Mouse (Mus musculus) erythroblast, adult 5-6 weeks (primary cell): ENCODE data around the gene Mcm9. TPM values are rescaled to one million over a fixed set of nuclear protein-coding genes. Genes with fewer than 3 reads are reported as not detected.
A peak's percentile ranks its signal among the peaks of the same experiment; 100 is the strongest.

Source experiments
- ATAC-seq: replicated peaks from 2 replicates; pipeline ENCODE4 v1.8.0; 2016; ENCODE audit warnings: moderate number of reproducible peaks, mild to moderate bottlenecking, moderate TSS enrichment, inconsistent platforms; ENCODE audit not compliant: poor library complexity, low FRiP score, severe bottlenecking
- total RNA-seq, 2 experiments: library from RNA; stranded (forward) in 1 of 2; stranded (reverse) in 1 of 2; fragments of 150-400 nt in 1 of 2; fragments of 200-764, 138-1000 nt in 1 of 2; gene quantifications; 2 replicates each; pipeline versions ENCODE4 v1.2.3 to v1.2.4; 2015 to 2017; ENCODE audit warnings: low replicate concordance in 2 of 2

Mcm9 gene
- total RNA-seq, 2 experiments from 2014 or later, result 14.9 to 15.4 TPM

GRCm38 (mm10) chr10:53581087-53581486, 49.2 kb downstream of the Mcm9 start:
- ATAC-seq, result no peak

DNA sequence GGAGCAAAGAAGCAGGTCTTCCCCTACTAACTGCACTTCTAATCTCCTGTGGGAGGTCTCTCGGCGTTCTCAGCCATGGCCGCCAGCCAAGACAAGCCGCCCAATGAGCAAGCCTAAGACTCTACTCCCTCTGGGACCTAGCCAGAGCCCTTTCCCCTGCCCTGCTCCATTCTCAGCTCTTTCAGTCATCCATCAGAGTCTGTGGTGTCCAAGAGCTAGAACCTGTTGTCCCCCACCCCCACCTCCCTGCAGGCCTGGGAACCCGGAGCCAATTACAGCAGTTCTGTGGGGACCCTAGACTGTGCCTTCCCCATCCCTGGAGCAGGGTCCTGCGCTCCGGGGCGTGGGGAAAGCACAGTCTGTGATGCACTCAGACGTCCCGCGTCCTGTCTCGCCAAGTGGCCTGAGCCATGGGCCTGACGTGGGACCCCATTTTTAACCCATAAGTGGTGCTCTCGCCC, 49.6 kb downstream of the Mcm9 start:
- peak; percentile 69 for ATAC-seq

DNA sequence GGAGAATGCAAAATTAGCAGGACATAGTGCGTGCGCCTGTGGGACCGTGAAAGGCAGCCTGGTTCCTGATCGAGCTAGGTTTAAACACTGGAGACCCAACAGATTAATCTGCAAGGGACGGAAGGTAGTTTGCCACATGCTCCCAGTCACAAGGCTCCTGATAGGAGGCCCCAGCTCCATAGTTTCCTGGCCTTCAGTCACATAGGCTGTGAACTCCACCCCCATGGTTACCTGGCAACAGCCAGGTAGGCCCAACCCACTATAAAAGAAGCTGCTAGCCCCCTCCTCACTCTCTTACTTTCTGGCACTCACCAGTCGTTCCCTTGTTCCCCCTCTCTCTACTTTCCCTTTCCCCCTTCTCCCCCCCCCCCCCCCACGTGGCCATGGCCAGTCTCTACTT, 50.1 kb downstream of the Mcm9 start:
- ATAC-seq, result no peak

- no peak for ATAC-seq
These were observed 61.7 kb downstream of the Mcm9 start for GRCm38 (mm10) chr10:53568531-53568930.

GRCm38 (mm10) chr10:53565538-53565937, 64.7 kb downstream of the Mcm9 start:
- ATAC-seq, result no peak

DNA sequence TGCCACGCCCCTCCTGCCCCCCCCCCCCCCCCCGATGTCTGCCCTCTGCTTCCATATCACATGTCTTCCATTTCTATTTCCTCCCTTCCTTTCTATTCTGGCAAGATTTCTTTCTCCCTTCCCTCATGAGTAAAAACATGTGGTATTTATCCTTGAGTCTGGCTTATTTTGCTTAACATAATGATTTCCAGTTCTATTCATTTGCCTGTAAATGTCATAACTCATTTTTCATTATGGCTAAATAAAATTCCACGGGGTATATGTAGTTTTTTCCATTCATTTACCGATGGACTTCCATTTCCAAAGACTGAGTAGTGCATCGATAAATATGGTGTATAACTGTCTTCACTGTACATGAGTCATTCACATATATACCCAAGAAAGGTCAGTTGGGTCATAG, 68.2 kb downstream of the Mcm9 start:
- no peak for ATAC-seq

GRCm38 (mm10) chr10:53537596-53537995, 92.6 kb downstream of the Mcm9 start:
- no peak for ATAC-seq

- no peak for ATAC-seq
These were observed 97.9 kb downstream of the Mcm9 start for GRCm38 (mm10) chr10:53532297-53532696.

DNA sequence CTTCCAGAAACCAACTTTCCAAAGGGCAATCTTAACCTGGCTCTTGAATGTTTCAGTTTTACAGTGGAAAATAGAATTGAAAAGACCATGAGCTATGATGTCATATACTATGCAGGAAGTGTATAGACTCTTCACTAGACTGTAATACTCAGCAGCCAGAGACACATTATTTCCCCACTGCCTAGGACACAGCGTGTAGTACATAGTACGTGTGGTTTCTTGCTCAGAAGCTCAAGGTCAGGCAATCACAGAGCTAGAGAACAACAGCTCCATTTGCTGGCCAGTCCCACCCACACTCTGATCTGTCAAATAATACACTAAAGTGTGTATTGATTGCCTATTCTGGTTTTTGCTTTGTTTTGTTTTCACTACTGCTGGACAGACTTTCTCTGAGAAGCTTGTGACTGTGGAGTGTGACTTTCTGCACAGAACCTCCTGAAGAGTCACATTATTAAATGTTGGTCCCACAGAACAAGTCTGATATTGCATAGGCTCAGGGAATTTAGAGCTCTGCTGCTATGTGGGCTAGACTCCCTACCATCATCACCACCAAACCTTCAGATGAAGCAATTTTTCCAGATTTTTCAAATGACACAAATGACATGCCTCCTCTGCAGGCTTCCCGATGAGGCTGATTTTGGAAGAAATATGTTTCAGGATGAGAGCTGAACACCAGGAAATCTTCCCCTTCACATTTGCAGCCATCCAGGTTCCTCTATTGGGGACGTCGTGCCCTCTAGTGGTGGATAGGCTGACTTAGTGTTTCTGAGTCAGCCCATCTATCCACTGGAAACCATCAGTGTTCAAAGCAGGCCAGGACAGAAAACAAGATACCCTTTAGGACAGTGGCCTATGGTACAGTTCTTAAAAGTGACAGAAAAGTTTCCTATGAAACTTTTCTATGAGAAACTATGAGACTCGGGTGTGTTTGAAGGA, 102.1 kb downstream of the Mcm9 start:
- no peak for ATAC-seq

DNA sequence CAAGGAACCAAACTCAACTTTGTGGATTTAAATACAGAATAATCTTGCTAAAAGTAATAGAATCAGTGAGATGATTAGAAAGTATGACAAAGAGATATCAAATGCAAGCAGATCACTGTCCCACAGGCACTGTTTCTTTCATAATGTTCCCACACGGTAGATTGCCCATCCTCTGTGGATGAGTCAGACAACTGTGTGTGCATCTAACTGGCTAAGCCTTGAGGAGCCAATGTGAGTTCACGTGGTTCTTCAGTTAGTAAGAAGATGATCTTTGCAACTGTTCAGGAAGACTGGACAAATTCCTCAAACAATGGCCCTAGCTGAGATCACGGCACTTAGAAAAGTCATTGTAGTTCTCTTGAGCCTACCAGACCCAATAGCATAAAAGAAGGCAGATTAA, 102.9 kb downstream of the Mcm9 start:
- ATAC-seq, result no peak

GRCm38 (mm10) chr10:53526350-53526749, 103.9 kb downstream of the Mcm9 start:
- no peak for ATAC-seq

GRCm38 (mm10) chr10:53525265-53525976, 104.8 kb downstream of the Mcm9 start:
- ATAC-seq, result no peak

GRCm38 (mm10) chr10:53519068-53519954, 110.9 kb downstream of the Mcm9 start:
- no peak for ATAC-seq

- no peak for ATAC-seq
These were observed 111.7 kb downstream of the Mcm9 start for GRCm38 (mm10) chr10:53518599-53518913.

- no peak for ATAC-seq
These were observed 112.3 kb downstream of the Mcm9 start for GRCm38 (mm10) chr10:53517770-53518598.

GRCm38 (mm10) chr10:53512491-53512890, 117.7 kb downstream of the Mcm9 start:
- ATAC-seq, result no peak

DNA sequence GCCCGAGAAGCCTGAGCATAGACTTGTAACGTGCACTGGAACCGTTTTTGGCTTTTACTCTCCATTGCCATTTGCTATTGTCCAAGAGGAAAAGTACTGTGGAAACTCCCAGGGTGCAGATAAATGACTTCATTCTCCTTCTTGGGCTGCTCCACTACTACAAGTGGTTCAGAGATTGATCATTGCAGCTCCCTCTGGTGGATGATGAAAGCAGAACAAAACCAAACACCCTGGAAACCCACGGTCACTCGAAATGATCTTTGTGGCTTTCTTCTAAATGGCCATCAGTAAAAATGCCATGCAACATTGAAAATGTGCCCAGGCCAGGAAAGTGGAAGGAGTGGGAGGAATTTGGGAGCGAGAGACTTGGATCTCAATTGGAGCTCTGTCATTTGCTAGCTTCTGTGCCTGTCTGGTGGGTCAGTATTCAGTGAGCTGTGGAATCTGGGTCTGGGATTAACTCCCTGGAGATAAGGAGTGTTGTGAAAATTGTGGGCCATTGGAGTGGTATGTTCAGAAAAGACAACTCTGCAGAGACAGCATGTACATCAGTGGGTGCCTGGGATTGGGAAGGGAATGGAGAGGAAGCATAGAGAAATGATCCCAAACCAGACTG, 121.0 kb downstream of the Mcm9 start:
- no peak for ATAC-seq

GRCm38 (mm10) chr10:53508676-53509075, 121.6 kb downstream of the Mcm9 start:
- no peak for ATAC-seq

- no peak for ATAC-seq
These were observed 124.7 kb downstream of the Mcm9 start for GRCm38 (mm10) chr10:53505526-53505925.
